Mouse (Mus musculus): ENCODE results near the gene Sec14l1. TPM values are rescaled to one million over a fixed set of nuclear protein-coding genes. Genes with fewer than 3 reads are reported as not detected.

The Sec14l1 gene
- polyA plus RNA-seq, 1 experiment from 2014 or later, result 76.9 TPM

DNA sequence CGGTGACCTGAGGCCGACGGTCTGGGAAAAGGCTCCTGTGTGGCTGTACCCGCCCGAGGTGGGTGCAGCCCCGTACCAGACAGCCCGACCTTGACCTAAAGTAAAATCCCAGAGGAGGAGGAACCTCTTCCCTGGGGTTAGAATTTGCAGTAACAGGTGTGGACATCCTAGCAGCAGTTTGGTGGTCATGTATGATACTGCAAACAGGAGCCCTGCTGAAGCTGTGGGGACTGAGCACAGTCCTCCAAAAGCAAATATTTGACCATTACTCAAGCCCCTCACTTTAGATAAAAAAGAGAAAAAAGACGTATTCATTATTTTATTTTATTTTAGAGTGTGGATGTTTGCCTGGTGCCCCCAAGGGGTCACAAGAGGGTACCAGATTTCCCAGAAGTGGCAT is 37.7 kb upstream of the Sec14l1 start:
- Histone ChIP-seq H3K27me3 (replicated peaks; ENCODE audit: control insufficient read depth, insufficient read depth, low read length) (no peaks in the 10 kb centered on the region), H3K4me1 (replicated peaks; ENCODE audit: control insufficient read depth, insufficient read depth, low read length) (peaks cover 28% of the 10 kb centered on the region), H3K36me3 (ENCODE audit: control insufficient read depth, insufficient read depth) (peaks cover 18% of the 10 kb centered on the region), H3K27ac (ENCODE audit: low read length) (peak overlapping the region; percentile 75), H3K9me3 (ENCODE audit: control insufficient read depth, low read length) (no peaks in the 10 kb centered on the region), H3K4me2 (ENCODE audit: low read length) (peak overlapping the region; percentile 83), H3K9ac (replicated peaks; ENCODE audit: low read depth, low read length) (peak overlapping the region; percentile 88), H3K4me3 (replicated peaks; ENCODE audit: low read length) (peak overlapping the region; percentile 81)
- 4% methylated on average over 8 of the region's 8 CpGs for WGBS
- no peak for ATAC-seq

DNA sequence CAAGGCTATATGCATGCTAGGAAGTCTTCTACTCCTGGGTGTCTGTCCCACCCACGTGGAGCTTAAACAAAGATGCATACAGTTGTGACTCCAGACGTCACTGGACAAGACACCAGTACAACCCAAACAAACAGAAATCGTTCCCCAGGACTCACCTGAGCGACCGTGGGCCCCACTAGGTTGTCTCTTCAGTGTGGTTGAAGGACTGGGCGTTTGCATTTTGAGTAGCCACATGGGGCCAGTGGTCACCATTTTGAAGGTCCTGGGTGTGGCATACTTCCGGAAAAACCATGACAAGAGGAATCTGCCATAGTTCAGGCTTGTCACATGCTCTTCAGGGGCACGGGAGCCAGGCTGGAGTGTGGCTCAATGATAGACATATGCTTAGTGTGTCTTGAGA is 37.1 kb upstream of the Sec14l1 start:
- WGBS, result 87% methylated on average over 8 of the region's 8 CpGs
- H3K9ac ChIP-seq (replicated peaks; ENCODE audit: low read depth, low read length), result no peak overlapping the region
- no peak for ATAC-seq

DNA sequence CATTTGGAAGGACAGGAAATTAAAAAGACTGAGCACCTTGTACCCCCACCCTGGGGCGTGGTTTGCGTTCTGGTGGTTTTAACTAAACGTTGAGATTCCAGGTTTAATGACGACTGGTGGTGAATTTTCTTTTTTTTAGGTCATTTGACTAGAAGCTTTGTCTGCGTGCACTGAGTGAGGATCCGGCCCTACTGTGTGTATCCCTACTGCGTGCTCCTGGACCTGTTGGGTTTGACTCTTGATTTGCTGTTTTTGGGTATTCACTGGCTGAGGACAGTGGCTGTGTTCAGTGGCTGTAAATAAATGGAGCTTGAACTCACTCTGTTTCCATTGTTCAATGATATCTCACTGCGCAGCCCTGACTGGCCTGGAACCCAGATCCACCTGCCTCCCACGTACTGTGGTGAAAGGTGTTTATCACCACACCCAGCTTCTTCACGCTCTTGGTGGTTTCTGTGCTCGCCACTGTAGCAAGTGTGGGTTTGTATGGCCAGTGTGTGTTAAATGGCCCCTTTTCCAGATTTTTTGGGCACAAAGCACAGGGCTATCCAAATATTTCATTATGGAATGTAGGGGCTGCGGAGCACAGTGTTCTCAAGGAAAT is 36.2 kb upstream of the Sec14l1 start:
- WGBS, result 93% methylated on average over 12 of the region's 12 CpGs
- Histone ChIP-seq H3K27ac (ENCODE audit: low read length) (no peak overlapping the region), H3K9ac (replicated peaks; ENCODE audit: low read depth, low read length) (no peak overlapping the region), H3K9me3 (ENCODE audit: control insufficient read depth, low read length) (no peaks in the 10 kb centered on the region), H3K36me3 (ENCODE audit: control insufficient read depth, insufficient read depth) (peaks cover 18% of the 10 kb centered on the region), H3K4me3 (replicated peaks; ENCODE audit: low read length) (no peak overlapping the region), H3K27me3 (replicated peaks; ENCODE audit: control insufficient read depth, insufficient read depth, low read length) (no peaks in the 10 kb centered on the region), H3K4me1 (replicated peaks; ENCODE audit: control insufficient read depth, insufficient read depth, low read length) (peaks cover 28% of the 10 kb centered on the region), H3K4me2 (ENCODE audit: low read length) (no peak overlapping the region)
- ATAC-seq, result no peak

More for the DNA sequence above, 37.1 kb upstream of the Sec14l1 start:
- H3K36me3 ChIP-seq (ENCODE audit: control insufficient read depth, insufficient read depth), result peaks cover 18% of the 10 kb centered on the region
- H3K27me3 ChIP-seq (replicated peaks; ENCODE audit: control insufficient read depth, insufficient read depth, low read length), result no peaks in the 10 kb centered on the region
- no peak overlapping the region for H3K4me3 ChIP-seq (replicated peaks; ENCODE audit: low read length)
- peaks cover 28% of the 10 kb centered on the region for H3K4me1 ChIP-seq (replicated peaks; ENCODE audit: control insufficient read depth, insufficient read depth, low read length)
- no peak overlapping the region for H3K27ac ChIP-seq (ENCODE audit: low read length)
- no peaks in the 10 kb centered on the region for H3K9me3 ChIP-seq (ENCODE audit: control insufficient read depth, low read length)
- no peak overlapping the region; the same call in 1 of the 2 replicates for H3K4me2 ChIP-seq (ENCODE audit: low read length)

DNA sequence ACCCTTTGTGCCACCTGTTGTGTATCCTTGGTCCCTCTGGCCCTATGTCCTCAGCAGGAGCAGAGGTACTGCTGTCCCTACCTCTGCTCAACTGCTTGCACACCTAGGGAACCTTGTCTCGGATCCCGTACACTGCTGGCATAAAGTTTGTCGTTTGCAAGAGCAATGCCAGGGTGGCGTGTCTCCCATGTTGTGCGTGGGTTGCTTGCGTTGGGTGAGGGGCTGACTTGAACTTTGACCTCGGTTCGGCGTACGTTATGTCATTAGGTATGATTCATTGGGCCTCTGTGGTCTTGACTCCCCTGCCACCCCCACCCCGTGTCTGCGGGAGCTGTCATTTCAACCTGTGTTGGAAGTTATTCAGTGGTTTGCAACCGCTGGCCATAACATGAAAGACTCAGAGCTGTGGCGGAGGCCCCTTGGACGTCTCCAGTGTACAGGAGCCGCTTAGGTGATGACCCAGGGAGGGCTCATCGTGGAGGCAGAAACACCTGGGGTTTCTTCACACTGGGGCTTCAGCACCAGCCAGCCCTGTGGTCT is 35.2 kb upstream of the Sec14l1 start:
- no peak overlapping the region for H3K4me2 ChIP-seq (ENCODE audit: low read length)
- peaks cover 18% of the 10 kb centered on the region for H3K36me3 ChIP-seq (ENCODE audit: control insufficient read depth, insufficient read depth)
- no peak for ATAC-seq
- WGBS, result 90% methylated on average over 17 of the region's 17 CpGs
- H3K4me3 ChIP-seq (replicated peaks; ENCODE audit: low read length), result no peak overlapping the region
- no peak overlapping the region for H3K27ac ChIP-seq (ENCODE audit: low read length)
- H3K4me1 ChIP-seq (replicated peaks; ENCODE audit: control insufficient read depth, insufficient read depth, low read length), result peaks cover 28% of the 10 kb centered on the region
- no peak overlapping the region for H3K9ac ChIP-seq (replicated peaks; ENCODE audit: low read depth, low read length)
- H3K9me3 ChIP-seq (ENCODE audit: control insufficient read depth, low read length), result no peaks in the 10 kb centered on the region
- H3K27me3 ChIP-seq (replicated peaks; ENCODE audit: control insufficient read depth, insufficient read depth, low read length), result no peaks in the 10 kb centered on the region

DNA sequence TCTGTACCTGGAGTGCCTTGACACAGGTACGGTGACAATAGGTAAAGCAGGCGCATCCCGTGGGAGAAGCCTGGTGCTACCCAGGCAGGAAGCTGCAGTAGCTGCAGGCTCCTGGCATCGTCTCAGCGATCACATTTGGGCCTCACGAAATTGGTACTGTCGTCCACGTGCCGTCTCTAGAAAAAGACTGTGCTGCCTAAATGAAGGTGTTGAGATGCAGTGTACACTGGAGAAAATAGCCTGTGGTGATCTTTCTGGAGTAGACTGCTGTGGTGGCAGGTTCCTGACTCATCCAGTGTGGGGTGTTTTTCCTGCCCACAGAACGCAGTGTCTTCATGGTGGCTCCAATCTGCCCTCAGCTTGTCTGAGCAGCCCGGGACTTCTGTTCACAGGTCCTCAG is 34.8 kb upstream of the Sec14l1 start:
- Histone ChIP-seq H3K9me3 (ENCODE audit: control insufficient read depth, low read length) (no peaks in the 10 kb centered on the region), H3K4me1 (replicated peaks; ENCODE audit: control insufficient read depth, insufficient read depth, low read length) (peaks cover 28% of the 10 kb centered on the region), H3K4me3 (replicated peaks; ENCODE audit: low read length) (no peak overlapping the region), H3K27ac (ENCODE audit: low read length) (no peak overlapping the region), H3K4me2 (ENCODE audit: low read length) (no peak overlapping the region), H3K27me3 (replicated peaks; ENCODE audit: control insufficient read depth, insufficient read depth, low read length) (no peaks in the 10 kb centered on the region), H3K36me3 (ENCODE audit: control insufficient read depth, insufficient read depth) (peaks cover 18% of the 10 kb centered on the region), H3K9ac (replicated peaks; ENCODE audit: low read depth, low read length) (no peak overlapping the region)
- ATAC-seq, result no peak
- WGBS, result 92% methylated on average over 11 of the region's 11 CpGs

DNA sequence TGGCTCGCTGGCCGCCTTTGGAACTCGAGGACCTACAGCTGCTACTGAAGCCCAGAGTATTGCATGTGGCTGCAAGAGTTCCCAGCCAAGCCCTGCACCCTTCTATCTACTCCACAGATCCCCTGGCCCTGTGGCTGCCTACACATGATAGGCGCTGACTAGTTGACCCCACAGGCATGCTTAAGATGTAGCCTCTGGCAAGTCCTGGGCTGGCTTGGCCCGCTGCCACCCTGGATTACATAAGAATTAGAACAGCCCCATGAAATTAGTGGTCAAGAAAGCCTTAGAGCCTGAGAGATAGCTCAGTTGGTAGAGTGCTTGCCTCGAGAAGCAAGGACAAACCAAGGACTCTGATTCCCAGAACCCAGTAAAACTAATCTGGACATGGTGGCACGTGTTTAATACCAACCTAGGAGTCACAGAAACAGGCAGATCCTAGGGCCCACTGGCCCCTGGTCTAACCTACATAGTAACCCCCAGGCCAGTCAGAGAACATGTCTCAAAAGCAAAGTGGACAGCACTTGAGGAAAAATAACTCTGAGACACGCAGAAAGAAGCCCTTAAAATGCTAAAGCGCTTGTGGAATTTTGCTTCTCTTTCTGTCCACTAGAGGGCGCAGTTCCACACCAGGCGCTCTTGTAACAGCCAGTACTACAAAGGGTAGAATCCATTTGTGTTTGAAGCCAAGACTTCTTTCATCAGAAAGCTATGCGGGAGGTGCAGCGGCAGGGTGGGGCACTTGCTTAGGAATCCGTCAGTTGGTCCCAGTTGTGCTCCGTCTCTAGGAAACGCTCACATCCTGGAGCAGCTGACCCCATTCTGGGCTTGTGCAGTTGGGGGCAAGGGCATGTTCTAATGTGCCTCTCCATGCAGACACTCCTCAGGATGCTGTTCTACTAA is 33.6 kb upstream of the Sec14l1 start:
- peak overlapping the region; percentile 31; the same call in 1 of the 2 replicates for H3K27ac ChIP-seq (ENCODE audit: low read length)
- peak overlapping the region; percentile 43 for H3K9ac ChIP-seq (replicated peaks; ENCODE audit: low read depth, low read length)
- whole genome bisulfite sequencing, result 32% methylated on average over 16 of the region's 16 CpGs
- peaks cover 18% of the 10 kb centered on the region for H3K36me3 ChIP-seq (ENCODE audit: control insufficient read depth, insufficient read depth)
- peaks cover 24% of the 10 kb centered on the region for H3K4me1 ChIP-seq (replicated peaks; ENCODE audit: control insufficient read depth, insufficient read depth, low read length)
- no peaks in the 10 kb centered on the region for H3K27me3 ChIP-seq (replicated peaks; ENCODE audit: control insufficient read depth, insufficient read depth, low read length)
- H3K4me3 ChIP-seq (replicated peaks; ENCODE audit: low read length), result 0 out of 2 replicates have a peak overlapping the region, but pooled peaks have one; percentile 3
- H3K9me3 ChIP-seq (ENCODE audit: control insufficient read depth, low read length), result no peaks in the 10 kb centered on the region
- ATAC-seq, result peak; percentile 76
- H3K4me2 ChIP-seq (ENCODE audit: low read length), result peak overlapping the region; percentile 41

DNA sequence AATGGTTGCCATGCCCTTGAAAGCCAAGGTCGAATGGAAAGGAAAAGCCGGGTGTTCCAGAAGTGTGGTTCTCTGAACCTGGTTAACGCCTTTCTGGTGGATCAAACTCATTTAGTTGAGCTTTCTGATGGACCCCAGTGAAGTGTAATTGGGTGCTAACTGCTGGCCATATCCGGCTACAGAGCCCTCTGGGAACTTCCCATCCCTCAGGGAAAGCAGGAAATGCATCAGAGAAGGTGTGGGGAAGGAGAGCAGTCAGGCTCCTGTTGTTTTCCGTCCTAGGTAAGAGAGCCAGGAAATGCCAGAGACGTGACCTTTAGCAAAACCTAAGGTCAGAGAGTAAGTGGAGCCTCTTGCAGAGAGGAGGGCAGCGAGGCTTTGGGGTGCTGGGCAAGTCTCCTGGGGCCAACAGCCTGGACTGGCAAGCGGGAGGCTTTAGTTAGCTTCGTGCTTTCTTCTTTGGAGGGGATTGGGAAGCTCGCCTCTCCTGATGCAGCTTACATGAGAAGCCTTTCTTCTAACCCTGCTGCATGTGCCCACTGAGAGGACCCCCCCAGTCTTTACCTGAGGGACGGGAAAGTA is 32.5 kb upstream of the Sec14l1 start:
- Histone ChIP-seq H3K27ac (ENCODE audit: low read length) (no peak overlapping the region), H3K9ac (replicated peaks; ENCODE audit: low read depth, low read length) (no peak overlapping the region), H3K4me1 (replicated peaks; ENCODE audit: control insufficient read depth, insufficient read depth, low read length) (peaks cover 19% of the 10 kb centered on the region), H3K27me3 (replicated peaks; ENCODE audit: control insufficient read depth, insufficient read depth, low read length) (no peaks in the 10 kb centered on the region), H3K9me3 (ENCODE audit: control insufficient read depth, low read length) (no peaks in the 10 kb centered on the region), H3K36me3 (ENCODE audit: control insufficient read depth, insufficient read depth) (peaks cover 18% of the 10 kb centered on the region), H3K4me3 (replicated peaks; ENCODE audit: low read length) (no peak overlapping the region), H3K4me2 (ENCODE audit: low read length) (no peak overlapping the region)
- 88% methylated on average over 11 of the region's 11 CpGs for WGBS
- ATAC-seq, result no peak

DNA sequence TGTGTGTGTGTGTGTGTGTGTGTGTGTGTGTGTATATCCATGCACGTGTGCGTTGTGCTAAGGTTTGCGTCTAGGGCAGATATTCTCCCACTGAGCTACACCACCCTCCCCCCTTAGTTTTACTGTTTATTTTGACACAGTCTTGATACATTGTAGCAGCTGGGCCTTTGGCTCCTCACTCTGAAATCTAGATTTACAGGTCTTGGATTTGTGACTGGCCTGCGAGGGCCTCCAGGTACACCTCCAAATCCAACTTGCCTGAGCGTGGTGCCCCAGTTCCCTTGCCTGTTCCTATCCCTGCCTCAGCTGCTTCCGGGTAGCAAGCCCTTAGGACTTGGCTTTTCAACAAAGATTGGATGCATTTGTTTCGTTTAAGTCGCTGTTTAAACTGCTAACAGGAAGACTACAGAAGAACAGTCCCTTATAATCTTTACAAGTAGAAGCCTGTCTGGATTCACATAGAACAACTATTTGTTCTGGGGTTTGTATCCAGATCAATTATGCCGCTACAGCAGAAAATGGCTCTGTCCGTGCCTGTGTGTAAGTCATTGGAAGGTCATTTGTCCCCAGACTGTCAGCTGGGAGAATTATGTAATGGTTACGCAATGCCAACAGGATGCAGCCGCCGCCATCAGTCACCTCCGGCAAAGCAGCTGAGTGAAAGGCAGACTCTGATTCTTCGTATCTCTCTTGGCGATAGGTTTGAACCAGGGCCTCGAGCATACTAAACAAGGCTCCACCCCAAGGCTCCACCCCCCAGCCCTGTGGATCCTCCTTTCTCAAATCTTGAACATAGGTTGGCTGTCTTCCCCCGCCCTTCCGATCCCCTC is 31.7 kb upstream of the Sec14l1 start:
- H3K27me3 ChIP-seq (replicated peaks; ENCODE audit: control insufficient read depth, insufficient read depth, low read length), result no peaks in the 10 kb centered on the region
- ATAC-seq, result no peak
- no peak overlapping the region for H3K4me2 ChIP-seq (ENCODE audit: low read length)
- peaks cover 11% of the 10 kb centered on the region for H3K4me1 ChIP-seq (replicated peaks; ENCODE audit: control insufficient read depth, insufficient read depth, low read length)
- no peak overlapping the region for H3K4me3 ChIP-seq (replicated peaks; ENCODE audit: low read length)
- H3K36me3 ChIP-seq (ENCODE audit: control insufficient read depth, insufficient read depth), result peaks cover 17% of the 10 kb centered on the region
- 91% methylated on average over 19 of the region's 19 CpGs for WGBS
- H3K9me3 ChIP-seq (ENCODE audit: control insufficient read depth, low read length), result no peaks in the 10 kb centered on the region
- no peak overlapping the region for H3K27ac ChIP-seq (ENCODE audit: low read length)
- H3K9ac ChIP-seq (replicated peaks; ENCODE audit: low read depth, low read length), result no peak overlapping the region

Data from forebrain, embryonic 16.5 days (tissue).